Mouse (Mus musculus) midbrain, postnatal 0 days (tissue): ENCODE measurements around the gene Acadsb. TPM values are rescaled to one million over a fixed set of nuclear protein-coding genes. Genes with fewer than 3 reads are reported as not detected.
"Not testable (repeated sequence)": the region's sequence is repeated elsewhere in the genome, so short reads cannot be mapped to it uniquely, and the experiment has no call there.

ENCODE experiments used
- ATAC-seq: fragments of 200-750 bp; cut with Nextera tagmentation; 2 replicates; pipeline ENCODE4 v1.8.0; 2017; ENCODE audit warnings: moderate number of reproducible peaks, mild to moderate bottlenecking, moderate TSS enrichment, moderate library complexity; ENCODE audit not compliant: low FRiP score
- DNase-seq: peaks from one replicate; pipeline ENCODE4 v3.0.0-alpha.2; 2015; ENCODE audit warnings: low spot score
- H3K27ac ChIP-seq: fragments of 300-500 bp; sonication (generic); 2 replicates; pipeline ENCODE4 v1.5.1; 2014; ENCODE audit warnings: low read depth, mild to moderate bottlenecking, low read length, mixed read lengths
- H3K27me3 ChIP-seq: fragments of 300-500 bp; sonication (generic); 2 replicates; pipeline ENCODE4 v1.6.1; 2014; ENCODE audit warnings: low read length, control low read depth, mixed read lengths; ENCODE audit not compliant: insufficient read depth
- H3K36me3 ChIP-seq: fragments of 300-500 bp; sonication (generic); 2 replicates; pipeline ENCODE4 v1.6.1; 2014; ENCODE audit warnings: low read length, control low read depth, mixed read lengths; ENCODE audit not compliant: insufficient read depth
- H3K4me1 ChIP-seq: fragments of 300-500 bp; sonication (generic); 2 replicates; pipeline ENCODE4 v1.6.1; 2014; ENCODE audit warnings: mild to moderate bottlenecking, control low read depth, antibody characterized with exemption, low read length, mixed read lengths; ENCODE audit not compliant: insufficient read depth
- H3K4me2 ChIP-seq: fragments of 300-500 bp; sonication (generic); 2 replicates; pipeline ENCODE4 v1.6.1; 2014; ENCODE audit warnings: low read depth, mild to moderate bottlenecking, low read length, mixed read lengths; ENCODE audit not compliant: poor library complexity, severe bottlenecking
- H3K4me3 ChIP-seq: fragments of 300-500 bp; sonication (generic); 2 replicates; pipeline ENCODE4 v1.5.1; 2014; ENCODE audit warnings: low read depth, mild to moderate bottlenecking, low read length, moderate library complexity
- H3K9ac ChIP-seq: fragments of 300-500 bp; sonication (generic); replicated peaks from 2 replicates; pipeline ENCODE4 v1.6.1; 2014; ENCODE audit warnings: mild to moderate bottlenecking, low read length, moderate library complexity, mixed read lengths; ENCODE audit not compliant: poor library complexity, severe bottlenecking
- H3K9me3 ChIP-seq: fragments of 300-500 bp; sonication (generic); 2 replicates; pipeline ENCODE4 v1.6.1; 2016; ENCODE audit warnings: low read length, control low read depth
- CTCF ChIP-seq: IDR thresholded peaks from 2 replicates; pipeline ENCODE4 v1.5.1; 2016; ENCODE audit warnings: antibody characterized with exemption, mild to moderate bottlenecking
- WGBS: fragments of 180-500 bp; shearing (Covaris S2); extraction: QIAGEN DNeasy Blood & Tissue Kit; methylation state at CpG from one replicate; pipeline ENCODE4 v1.1.7; 2014; 5-methylcytosine and 5-hydroxymethylcytosine counted together
- polyA plus RNA-seq: library from polyadenylated mRNA; unstranded; fragments of >200 nt; fragmentation: Nextera tagmentation; extraction: Ambion mirVana; gene quantifications from 2 replicates; pipeline ENCODE4 v1.2.1, GENCODE M21; 2015
- total RNA-seq: library from RNA; depleted of rRNA; stranded (reverse); fragments of >200 nt; gene quantifications from 2 replicates; pipeline ENCODE4 v1.2.3, GENCODE M21; 2014

Gene Acadsb
- total and polyA plus RNA-seq, 2 experiments from 2014 or later = 36.2 to 73.2 TPM

GRCm38 (mm10) chr7:131371470-131371860 lies 38.9 kb upstream of the Acadsb start:
- Histone ChIP-seq H3K27me3 (no peaks in the 10 kb centered on the region), H3K4me3 (peak overlapping the region; percentile 62), H3K4me2 (peak overlapping the region; percentile 73), H3K9ac (peak overlapping the region; percentile 72), H3K27ac (peak overlapping the region; percentile 75), H3K9me3 (no peaks in the 10 kb centered on the region), H3K36me3 (no peaks in the 10 kb centered on the region), H3K4me1 (no peaks in the 10 kb centered on the region)
- DNase-seq = no peak
- peak; percentile 54; the same call in 1 of the 2 replicates for ATAC-seq
- WGBS = 4% methylated on average over 9 of the region's 9 CpGs
- no peak for TF ChIP-seq CTCF

- Histone ChIP-seq H3K4me1 (no peaks in the 10 kb centered on the region), H3K4me2 (peak overlapping the region; percentile 73), H3K9ac (peak overlapping the region; percentile 72), H3K4me3 (peak overlapping the region; percentile 62), H3K27me3 (no peaks in the 10 kb centered on the region), H3K27ac (0 out of 2 replicates have a peak overlapping the region, but pooled peaks have one; percentile 75), H3K9me3 (no peaks in the 10 kb centered on the region), H3K36me3 (no peaks in the 10 kb centered on the region)
- 70% methylated on average over 9 of the region's 9 CpGs for WGBS
- peak; percentile 42 for DNase-seq
- no peak for ATAC-seq
- peak; percentile 58 for TF ChIP-seq CTCF
Measured at GRCm38 (mm10) chr7:131371880-131372651, 38.3 kb upstream of the Acadsb start.

- not testable (repeated sequence) for H3K27ac ChIP-seq, H3K9me3 ChIP-seq, DNase-seq, H3K27me3 ChIP-seq, H3K4me3 ChIP-seq, H3K4me1 ChIP-seq, ATAC-seq, H3K4me2 ChIP-seq, H3K9ac ChIP-seq
- 84% methylated on average over 6 of the region's 7 CpGs for WGBS
- peaks cover 11% of the 10 kb centered on the region; the same call in 1 of the 2 replicates for H3K36me3 ChIP-seq
Measured at GRCm38 (mm10) chr7:131391761-131392160, 18.6 kb upstream of the Acadsb start.

GRCm38 (mm10) chr7:131409321-131409987 lies 947 bp upstream of the Acadsb start:
- Histone ChIP-seq H3K4me1 (peaks cover 12% of the 10 kb centered on the region; the same call in 1 of the 2 replicates), H3K9ac (peak overlapping the region; percentile 90), H3K4me3 (peak overlapping the region; percentile 94), H3K9me3 (no peaks in the 10 kb centered on the region), H3K27ac (peak overlapping the region; percentile 84), H3K27me3 (no peaks in the 10 kb centered on the region), H3K4me2 (peak overlapping the region; percentile 59), H3K36me3 (no peaks in the 10 kb centered on the region)
- peak; percentile 17; the same call in 1 of the 2 replicates for ATAC-seq
- WGBS = 6% methylated on average over 16 of the region's 16 CpGs
- DNase-seq = peak; percentile 27
- no peak for TF ChIP-seq CTCF

GRCm38 (mm10) chr7:131409988-131410385 lies 414 bp upstream of the Acadsb start:
- under 1% methylated on average over 38 of the region's 38 CpGs for WGBS
- Histone ChIP-seq H3K9ac (peak overlapping the region; percentile 90), H3K36me3 (no peaks in the 10 kb centered on the region), H3K4me1 (peaks cover 12% of the 10 kb centered on the region; the same call in 1 of the 2 replicates), H3K27ac (peak overlapping the region; percentile 84), H3K27me3 (no peaks in the 10 kb centered on the region), H3K4me3 (peak overlapping the region; percentile 94), H3K4me2 (peak overlapping the region; percentile 59), H3K9me3 (no peaks in the 10 kb centered on the region)
- DNase-seq (peak; percentile 20), ATAC-seq (peak; percentile 67)
- no peak for TF ChIP-seq CTCF
